Mouse (Mus musculus) cerebellum, adult 9-11 months (tissue): ENCODE results near the gene AL732309.1.
A peak's percentile ranks its signal among the peaks of the same experiment; 100 is the strongest.

Experiments
- DNase-seq: peaks from one replicate; pipeline ENCODE4 v3.0.0; 2022

Gene AL732309.1

GRCm38 (mm10) chr2:25213266-25213865 lies 33.3 kb downstream of the AL732309.1 start:
- DNase-seq = no peak

- DNase-seq = peak; percentile 87
Observed at GRCm38 (mm10) chr2:25211121-25211670, 35.5 kb downstream of the AL732309.1 start, which contains the start of gene Nelfb. Nelfb (minus strand) TSS chr2:25211489.

DNA sequence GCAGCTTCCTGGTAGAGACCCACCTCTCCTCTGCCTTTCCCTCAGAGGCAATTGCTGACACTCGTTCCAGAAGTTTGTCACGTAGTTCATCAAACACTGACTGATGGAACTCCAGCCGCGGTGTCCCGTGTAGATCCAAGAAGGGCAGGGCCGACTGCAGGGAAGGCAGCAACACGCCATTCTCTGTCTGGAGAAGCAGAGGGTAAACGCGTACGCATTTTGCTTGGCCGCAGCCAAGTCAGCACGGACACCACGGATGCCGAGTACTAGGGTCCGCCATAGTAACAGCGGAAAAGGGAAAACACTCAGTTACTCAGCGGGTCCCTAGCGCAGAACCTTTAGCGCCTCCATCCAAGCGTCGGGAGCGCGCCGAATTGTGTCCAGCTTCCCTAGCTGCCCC lies 36.0 kb downstream of the AL732309.1 start:
- no peak for DNase-seq

- DNase-seq = no peak
Observed at GRCm38 (mm10) chr2:25207593-25207992, 39.1 kb downstream of the AL732309.1 start.

DNA sequence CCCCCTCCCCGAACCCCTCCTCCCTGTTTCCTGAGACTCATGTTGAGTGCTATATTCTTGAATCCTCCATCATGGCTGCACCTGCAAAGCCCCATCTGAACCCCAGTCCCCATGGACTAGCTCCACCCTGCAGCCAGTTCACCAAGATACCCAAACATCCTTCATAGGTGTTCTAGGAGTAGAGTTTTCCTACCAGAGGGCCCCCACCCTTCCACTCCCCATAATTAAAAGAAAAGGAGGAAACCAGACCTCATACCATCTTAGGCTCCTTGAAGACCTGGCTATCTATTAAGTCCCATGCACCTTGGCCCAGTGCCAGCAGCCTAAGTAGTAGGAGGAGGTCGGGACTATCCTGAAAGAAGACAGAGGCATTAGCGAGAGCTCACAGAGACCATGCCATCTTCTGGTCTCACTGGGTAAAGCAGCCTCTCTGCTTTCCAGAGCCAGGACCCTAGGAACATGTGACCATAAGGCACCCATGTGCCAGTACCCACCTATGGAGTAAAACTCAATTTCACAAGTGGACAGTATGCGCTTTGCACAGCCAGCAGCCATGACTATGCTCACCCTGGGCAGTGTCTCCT lies 42.9 kb downstream of the AL732309.1 start:
- no peak for DNase-seq

GRCm38 (mm10) chr2:25200631-25201030 lies 46.0 kb downstream of the AL732309.1 start:
- no peak for DNase-seq

GRCm38 (mm10) chr2:25197946-25198345 lies 48.7 kb downstream of the AL732309.1 start:
- DNase-seq = no peak

DNA sequence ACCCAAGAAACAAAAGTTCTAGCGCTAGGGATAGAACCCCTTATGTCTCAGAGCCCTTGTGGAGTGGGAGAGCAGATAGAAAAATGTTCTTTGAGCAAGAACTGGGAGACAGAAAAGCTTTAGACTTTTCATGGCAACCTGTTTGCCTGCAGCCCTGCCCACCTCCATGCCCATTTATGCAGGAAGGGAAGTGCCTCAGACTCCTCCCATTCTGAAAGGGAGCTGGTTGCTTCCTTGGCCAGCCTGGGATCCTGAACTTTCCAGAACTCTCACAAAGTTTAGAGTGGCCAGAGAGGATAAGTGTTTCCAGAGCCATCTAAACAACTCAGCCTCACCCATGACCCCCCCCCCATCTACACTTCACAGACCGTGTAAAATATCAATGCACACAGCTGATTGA lies 49.5 kb downstream of the AL732309.1 start:
- DNase-seq = no peak

DNA sequence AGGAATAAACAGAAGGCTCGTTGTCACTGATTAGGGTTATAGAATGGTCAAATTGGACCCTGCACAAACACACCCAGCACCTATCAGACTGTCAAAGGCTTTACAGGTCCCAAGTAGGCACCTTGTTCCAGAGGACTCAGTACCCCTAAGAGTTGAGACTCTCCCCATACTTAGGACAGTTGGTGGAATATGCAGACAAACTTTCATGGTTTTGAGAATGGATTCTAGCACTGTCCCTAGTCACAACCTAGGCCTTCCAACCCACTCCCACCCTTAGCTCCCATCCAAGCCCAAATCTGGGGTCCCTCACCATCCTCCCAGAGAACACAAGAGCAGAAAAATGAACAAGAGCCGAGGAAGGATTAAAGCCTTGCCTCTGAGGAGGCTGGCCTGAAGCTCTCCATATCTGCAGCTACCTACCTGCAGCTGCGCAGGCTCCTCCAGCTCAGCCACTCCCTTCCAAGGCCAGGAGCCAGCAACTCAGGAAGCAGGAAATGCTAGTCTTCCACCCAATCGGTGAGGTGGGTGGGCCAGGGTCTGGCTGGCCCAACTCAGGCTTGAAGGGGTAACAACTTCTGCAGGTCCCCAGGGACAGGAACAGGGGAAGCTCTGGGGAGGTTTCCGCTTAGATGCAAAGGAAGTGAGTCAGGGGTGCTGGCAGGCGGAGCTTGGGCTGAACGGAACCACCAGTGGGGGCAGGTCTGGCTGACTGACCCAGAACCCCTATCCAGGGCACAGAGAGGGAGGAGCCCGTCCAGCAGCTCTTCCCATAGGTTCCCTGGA lies 50.3 kb downstream of the AL732309.1 start, which contains the start of gene Tor4a:
Gene Tor4a, minus strand, starts transcription at position 715 of the 783 bp plus-strand sequence.
- DNase-seq = no peak

DNA sequence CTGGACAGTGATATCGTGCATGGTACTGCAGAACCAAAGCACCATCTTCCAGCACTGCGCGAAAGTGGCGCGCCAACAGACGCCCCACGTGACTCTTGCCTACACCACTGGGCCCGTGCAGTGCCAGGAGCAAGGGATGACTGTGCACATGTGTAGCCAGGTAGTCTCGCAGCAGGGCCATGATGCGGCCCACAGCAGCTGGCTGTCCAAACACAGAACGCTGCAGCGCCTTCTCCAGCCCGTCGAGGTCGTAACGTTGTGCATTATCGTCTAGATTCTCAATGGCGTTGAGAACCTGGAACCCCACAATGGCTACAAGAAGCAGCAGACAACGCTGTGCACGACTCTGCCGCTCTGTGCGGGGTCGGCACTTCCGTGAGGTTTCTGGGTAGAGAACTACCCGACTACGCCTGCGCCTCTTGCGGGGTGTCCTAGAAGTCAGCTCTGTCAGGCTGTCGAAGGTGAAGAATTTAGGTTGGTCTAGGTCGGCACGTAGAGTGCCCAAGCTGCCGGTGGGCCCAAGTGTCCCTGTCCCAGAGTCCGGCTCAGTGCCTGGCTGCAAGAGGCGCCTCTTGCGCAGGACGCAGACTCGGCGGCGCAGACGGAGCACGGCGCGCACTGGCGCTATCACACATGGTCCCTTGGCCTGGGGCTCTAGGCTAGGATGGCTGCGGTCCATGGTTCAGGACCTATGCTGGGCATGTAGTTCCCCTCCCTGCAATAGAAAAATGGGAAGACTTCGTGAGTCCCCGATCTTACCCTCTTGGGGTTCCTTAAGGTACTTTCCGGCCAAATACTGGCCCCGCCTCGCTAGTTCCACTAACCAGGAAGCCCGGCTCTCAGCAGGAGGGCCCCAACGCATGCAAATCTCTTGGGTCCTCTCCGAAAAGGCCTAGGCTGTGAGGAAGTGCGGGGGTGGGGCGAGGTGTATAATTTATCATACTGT lies 51.2 kb downstream of the AL732309.1 start:
- no peak for DNase-seq
